Comparison of ENCODE assay signal across 8 mouse cellular contexts in the genomic region with DNA sequence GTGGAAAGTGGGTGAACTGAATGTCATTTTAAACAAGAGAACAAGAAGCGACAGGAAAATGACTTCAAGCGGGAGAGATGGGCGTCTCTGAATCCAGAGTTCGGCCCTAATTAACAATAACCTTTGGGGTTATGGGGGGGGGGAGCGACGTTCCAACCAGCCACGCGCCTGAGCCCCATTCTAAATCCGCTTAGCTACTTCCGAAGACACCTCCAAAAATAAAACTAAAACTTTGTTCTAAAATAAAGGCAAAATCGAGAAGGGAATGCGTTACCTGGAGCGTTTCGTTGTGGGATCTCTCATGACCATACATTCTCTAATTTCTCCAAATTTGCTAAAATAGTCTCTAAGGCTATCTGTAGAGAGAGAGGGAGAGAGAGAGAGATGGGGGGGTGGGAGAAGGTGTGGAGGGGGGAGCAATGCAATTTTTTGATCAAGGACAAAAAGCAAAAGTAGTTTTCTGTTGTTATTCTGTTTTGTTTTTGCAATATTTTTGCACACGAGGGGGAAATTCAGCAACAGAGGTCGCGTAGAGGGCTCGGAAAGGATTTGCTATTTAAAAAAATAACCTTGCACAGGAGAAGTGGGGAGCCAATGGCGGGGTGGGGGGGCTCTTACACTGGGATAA. TPM values are rescaled to one million over a fixed set of nuclear protein-coding genes. Genes with fewer than 3 reads are reported as not detected.
DNase-seq lines count a peak whose midpoint lies in the region; ATAC-seq and TF ChIP-seq lines count a peak whose summit lies in the region.

No protein-coding gene starts in this region.

- peak overlapping the region; percentile 92 for H3K4me3 ChIP-seq in left cerebral cortex, adult 2 months
- peak overlapping the region; percentile 47 for H3K4me3 ChIP-seq in cortical plate, adult 2 months (ENCODE audit: insufficient read depth, low read length)
- peak overlapping the region; percentile 90 for H3K4me3 ChIP-seq in intestine, embryonic 16.5 days (ENCODE audit: low read length)

- H3K9ac ChIP-seq in intestine, embryonic 16.5 days (ENCODE audit: low read depth, low read length) = peak overlapping the region; percentile 98

- H3K4me2 ChIP-seq in intestine, embryonic 16.5 days (ENCODE audit: low read depth, low read length) = peak overlapping the region; percentile 94

- H3K9me3 ChIP-seq in intestine, embryonic 16.5 days (ENCODE audit: control insufficient read depth, low read length) = no peaks in the 10 kb centered on the region

- no peak for TF ChIP-seq POLR2A in cortical plate, adult 2 months (IDR thresholded peaks at IDR 0.05; ENCODE audit: extremely low read depth, insufficient read depth, low read length)

- intact Hi-C loops in left cerebral cortex, adult 2 months (cut with DNase I) = loop anchor here (2.0 kb wide), 1 partner anchor 164 kb away; no protein-coding TSS in a partner anchor

- no peak for ATAC-seq in intestine, embryonic 16.5 days
- ATAC-seq in megakaryocyte progenitor cell, adult 5-6 weeks (replicated peaks; ENCODE audit: poor library complexity) = no peak

- WGBS in intestine, embryonic 16.5 days = under 1% methylated on average over 19 of the region's 19 CpGs

- no peak for DNase-seq in left cerebral cortex, adult 2 months (ENCODE audit: extremely low spot score in 1 of 2, low spot score in 2 of 2)
- DNase-seq in left cerebral cortex, adult 11 months (ENCODE audit: low spot score) = no peak
- peak; percentile 21 for DNase-seq in neural tube, embryonic 10.5 days (ENCODE audit: extremely low spot score, low spot score)
- no peak for DNase-seq in right cerebral cortex, postnatal 10 days (ENCODE audit: low spot score in 2 of 2)
- DNase-seq in urinary bladder, postnatal 10 days (ENCODE audit: low spot score) = no peak

- TF ChIP-seq CTCF in left cerebral cortex, adult 2 months (IDR thresholded peaks at IDR 0.05) = no peak
- no peak for TF ChIP-seq CTCF in cortical plate, adult 2 months (IDR thresholded peaks at IDR 0.05; ENCODE audit: extremely low read depth, insufficient read depth, low read length)

- no peaks in the 10 kb centered on the region for H3K4me1 ChIP-seq in cortical plate, adult 2 months (ENCODE audit: control insufficient read depth, insufficient read depth, low read length)
- peaks cover 26% of the 10 kb centered on the region for H3K4me1 ChIP-seq in intestine, embryonic 16.5 days (ENCODE audit: control insufficient read depth, insufficient read depth, low read length)

- no peaks in the 10 kb centered on the region for H3K36me3 ChIP-seq in intestine, embryonic 16.5 days (ENCODE audit: control insufficient read depth, insufficient read depth, low read length)

- peak overlapping the region; percentile 97 for H3K27ac ChIP-seq in left cerebral cortex, adult 2 months
- no peak overlapping the region for H3K27ac ChIP-seq in cortical plate, adult 2 months (ENCODE audit: insufficient read depth, low read length)
- H3K27ac ChIP-seq in intestine, embryonic 16.5 days (ENCODE audit: low read length) = peak overlapping the region; percentile 84

- H3K27me3 ChIP-seq in intestine, embryonic 16.5 days (replicated peaks; ENCODE audit: control insufficient read depth, insufficient read depth, low read length) = no peaks in the 10 kb centered on the region

RNA-seq across cellular contexts. Expression of gene Msi2, which starts 1.2 kb away (rescaled TPM):
- total RNA-seq in left cerebral cortex, adult 2 months (2021) = 100 to 1,000 TPM; 126 to 140 TPM
- polyA plus RNA-seq in cortical plate, adult 2 months (2012; rRNA removed) = 57.1 and 57.5 TPM in 2 replicates
- polyA plus RNA-seq in intestine, embryonic 16.5 days (2015; fragmentation: Nextera tagmentation; extraction: Ambion mirVana) = 8.7 and 10.0 TPM in 2 replicates
- total RNA-seq in megakaryocyte progenitor cell, adult 5-6 weeks (2015) = 28.2 and 35.4 TPM in 2 replicates
- total RNA-seq in megakaryocyte progenitor cell, adult 5-6 weeks (2017) = 46.6 and 86.4 TPM in 2 replicates
